ENCODE assay signal across 32 mouse cellular contexts in genomic region chr19:8585899-8586298, GRCm38 (mm10). TPM values are rescaled to one million over a fixed set of nuclear protein-coding genes. Genes with fewer than 3 reads are reported as not detected.
A peak's percentile ranks its signal among the peaks of the same experiment; 100 is the strongest.
DNase-seq lines count a peak whose midpoint lies in the region; ATAC-seq and TF ChIP-seq lines count a peak whose summit lies in the region.
"Had no signal": no experiment of that assay in that cellular context is flagged by ENCODE, and none has a peak within 500 bp of the region (broad histone marks: within the 10 kb centered on the region; RNA-seq: fewer than 3 reads in every experiment).

No protein-coding gene starts in this region.

- TF ChIP-seq POLR2A in cortical plate, adult 2 months (IDR thresholded peaks at IDR 0.05; ENCODE audit: extremely low read depth, insufficient read depth, low read length), result no peak

- H3K4me2 ChIP-seq in midbrain, embryonic 11.5 days, result no peak overlapping the region
- no peak overlapping the region for H3K4me2 ChIP-seq in midbrain, embryonic 16.5 days (ENCODE audit: low read length)
- H3K4me2 ChIP-seq: heart, embryonic 12.5 days; heart, embryonic 15.5 days; hindbrain, embryonic 14.5 days had no signal

- no peaks in the 10 kb centered on the region for H3K9me3 ChIP-seq in midbrain, embryonic 11.5 days (ENCODE audit: control insufficient read depth, low read length)
- H3K9me3 ChIP-seq in midbrain, embryonic 16.5 days (replicated peaks; ENCODE audit: control insufficient read depth, low read length, poor library complexity, severe bottlenecking), result no peaks in the 10 kb centered on the region
- H3K9me3 ChIP-seq: G1E; heart, embryonic 12.5 days; heart, embryonic 15.5 days; hindbrain, embryonic 10.5 days had no signal

- no peak overlapping the region for H3K9ac ChIP-seq in midbrain, embryonic 11.5 days (ENCODE audit: low read length)
- no peak overlapping the region for H3K9ac ChIP-seq in midbrain, embryonic 16.5 days (ENCODE audit: low read depth, low read length)
- H3K9ac ChIP-seq: heart, embryonic 12.5 days; heart, embryonic 15.5 days; hindbrain, embryonic 14.5 days had no signal

- TF ChIP-seq CTCF in left cerebral cortex, adult 2 months (IDR thresholded peaks at IDR 0.05), result no peak
- no peak for TF ChIP-seq CTCF in cortical plate, adult 2 months (IDR thresholded peaks at IDR 0.05; ENCODE audit: extremely low read depth, insufficient read depth, low read length)

- DNase-seq in frontal cortex, postnatal 14 days (ENCODE audit: low spot score in 2 of 2), result no peak
- DNase-seq in left cerebral cortex, adult 2 months (ENCODE audit: extremely low spot score in 1 of 2, low spot score in 2 of 2), result no peak
- no peak for DNase-seq in left cerebral cortex, postnatal 10 days (ENCODE audit: extremely low spot score in 1 of 2, low spot score in 2 of 2)
- peak; percentile 68 for DNase-seq in midbrain, embryonic 11.5 days (ENCODE audit: low spot score, missing footprints)
- DNase-seq in urinary bladder, postnatal 25 days (ENCODE audit: low spot score), result no peak
- DNase-seq: adrenal gland, postnatal 10 days; adrenal gland, postnatal 36 days; B cell, adult 2 months; cerebellum, adult 11 months; cerebellum, adult 2 months; cerebellum, adult 9-11 months; cerebellum, postnatal 25 days; gastrocnemius, adult 2 months; gastrocnemius, postnatal 14 days; heart, adult 11 months; heart, postnatal 10 days; heart, postnatal 36 days had no signal

- H3K36me3 ChIP-seq in midbrain, embryonic 11.5 days (ENCODE audit: control insufficient read depth, insufficient read depth, low read length), result no peaks in the 10 kb centered on the region
- no peaks in the 10 kb centered on the region for H3K36me3 ChIP-seq in midbrain, embryonic 16.5 days (ENCODE audit: control insufficient read depth, insufficient read depth, low read length)
- H3K36me3 ChIP-seq: G1E; heart, embryonic 12.5 days; heart, embryonic 15.5 days; hindbrain, embryonic 10.5 days had no signal

- intact Hi-C loops in left cerebral cortex, adult 2 months (cut with DNase I), result no loop called here
- intact Hi-C loops in left cerebral cortex, postnatal 10 days (cut with DNase I), result no loop called here

- H3K27me3 ChIP-seq in midbrain, embryonic 11.5 days (ENCODE audit: control insufficient read depth, insufficient read depth, low read length), result no peaks in the 10 kb centered on the region
- H3K27me3 ChIP-seq in midbrain, embryonic 16.5 days (ENCODE audit: control insufficient read depth, insufficient read depth, low read depth, low read length), result no peaks in the 10 kb centered on the region
- H3K27me3 ChIP-seq: CH12.LX; heart, embryonic 12.5 days; heart, embryonic 15.5 days had no signal

- no peak overlapping the region for H3K4me3 ChIP-seq in left cerebral cortex, adult 2 months
- H3K4me3 ChIP-seq in midbrain, embryonic 11.5 days (ENCODE audit: low read depth, low read length), result no peak overlapping the region
- no peak overlapping the region for H3K4me3 ChIP-seq in midbrain, embryonic 16.5 days (ENCODE audit: low read depth, low read length)
- H3K4me3 ChIP-seq in cortical plate, adult 2 months (ENCODE audit: insufficient read depth, low read length), result no peak overlapping the region
- H3K4me3 ChIP-seq: gastrocnemius, adult 2 months; heart, embryonic 12.5 days; heart, embryonic 15.5 days; hindbrain, embryonic 10.5 days had no signal

- peak; percentile 64; the same call in 1 of the 2 replicates for ATAC-seq in frontal cortex, adult (ENCODE audit: low TSS enrichment)
- no peak for ATAC-seq in midbrain, embryonic 11.5 days (ENCODE audit: low FRiP score)
- no peak for ATAC-seq in midbrain, embryonic 16.5 days
- ATAC-seq: forebrain, embryonic 14.5 days; Patski had no signal

- H3K27ac ChIP-seq in left cerebral cortex, adult 2 months, result peak overlapping the region; percentile 79
- H3K27ac ChIP-seq in midbrain, embryonic 11.5 days (ENCODE audit: low read depth, low read length), result no peak overlapping the region
- H3K27ac ChIP-seq in midbrain, embryonic 16.5 days (ENCODE audit: low read length), result no peak overlapping the region
- H3K27ac ChIP-seq in cortical plate, adult 2 months (ENCODE audit: insufficient read depth, low read length), result peak overlapping the region; percentile 87
- H3K27ac ChIP-seq: gastrocnemius, adult 2 months; heart, embryonic 15.5 days; hindbrain, embryonic 10.5 days; hindbrain, embryonic 14.5 days had no signal

- WGBS in midbrain, embryonic 11.5 days, result 84% methylated on average over 2 of the region's 2 CpGs
- WGBS in midbrain, embryonic 16.5 days, result 78% methylated on average over 2 of the region's 2 CpGs

- no peaks in the 10 kb centered on the region for H3K4me1 ChIP-seq in midbrain, embryonic 11.5 days (ENCODE audit: control insufficient read depth, insufficient read depth, low read length)
- H3K4me1 ChIP-seq in midbrain, embryonic 16.5 days (ENCODE audit: control insufficient read depth, insufficient read depth, low read length), result no peaks in the 10 kb centered on the region
- H3K4me1 ChIP-seq in cortical plate, adult 2 months (ENCODE audit: control insufficient read depth, insufficient read depth, low read length), result peaks cover 4% of the 10 kb centered on the region
- H3K4me1 ChIP-seq: heart, embryonic 12.5 days; heart, embryonic 15.5 days had no signal

RNA-seq across cellular contexts. Expression of gene Slc22a8, which starts 5.2 kb away (rescaled TPM):
- 10 to 100 TPM; 12.5 TPM for total RNA-seq in left cerebral cortex, adult 2 months (2021)
- 10 to 100 TPM; 19.9 to 20.2 TPM for total RNA-seq in left cerebral cortex, postnatal 10 days (2021)
- 0.28 and 0.33 TPM in 2 replicates for polyA plus RNA-seq in midbrain, embryonic 11.5 days (2014; fragmentation: Nextera tagmentation; extraction: Ambion mirVana)
- 11.7 and 13.6 TPM in 2 replicates for polyA plus RNA-seq in midbrain, embryonic 16.5 days (2015; fragmentation: Nextera tagmentation; extraction: Ambion mirVana)
- 23.4 and 23.9 TPM in 2 replicates for polyA plus RNA-seq in cortical plate, adult 2 months (2012; rRNA removed)
- total RNA-seq: CH12.LX; common myeloid progenitor, adult 5-6 weeks; gastrocnemius, adult 2 months; gastrocnemius, postnatal 14 days; gastrocnemius, postnatal 4 days; heart, postnatal 36 days had no signal
- polyA plus RNA-seq: G1E; heart, embryonic 12.5 days; Patski had no signal

RNA-seq across cellular contexts. Expression of gene Slc22a6, which starts 31.9 kb away (rescaled TPM):
- total RNA-seq in left cerebral cortex, adult 2 months (2021), result 1 to 10 TPM; 5.2 to 7.3 TPM
- 1 to 10 TPM; 4.9 to 5.9 TPM for total RNA-seq in left cerebral cortex, postnatal 10 days (2021)
- 0.42 and 0.51 TPM in 2 replicates for polyA plus RNA-seq in midbrain, embryonic 11.5 days (2014; fragmentation: Nextera tagmentation; extraction: Ambion mirVana)
- 9.2 and 10.0 TPM in 2 replicates for polyA plus RNA-seq in midbrain, embryonic 16.5 days (2015; fragmentation: Nextera tagmentation; extraction: Ambion mirVana)
- polyA plus RNA-seq in cortical plate, adult 2 months (2012; rRNA removed), result 5.9 and 6.5 TPM in 2 replicates
- total RNA-seq: adrenal gland, postnatal 10 days; adrenal gland, postnatal 36 days; CH12.LX; common myeloid progenitor, adult 5-6 weeks; gastrocnemius, adult 2 months; gastrocnemius, postnatal 14 days; gastrocnemius, postnatal 4 days; heart, adult 8-10 months; heart, postnatal 10 days; heart, postnatal 36 days had no signal
- polyA plus RNA-seq: G1E; heart, embryonic 12.5 days; heart, embryonic 15.5 days; intestine, embryonic 14.5 days; Patski had no signal

Comparison
In these comparisons a context has a peak if more than half of its experiments do, and no peak if none do; other contexts are left out.
1. H3K27ac ChIP-seq: peak in left cerebral cortex, adult 2 months (single experiment) and cortical plate, adult 2 months (single experiment); none in midbrain, embryonic 11.5 days (single experiment) and midbrain, embryonic 16.5 days (single experiment).